Mouse (Mus musculus): ENCODE measurements around the gene Cacna2d3. TPM values are rescaled to one million over a fixed set of nuclear protein-coding genes. Genes with fewer than 3 reads are reported as not detected.
A peak's percentile ranks its signal among the peaks of the same experiment; 100 is the strongest.

Cacna2d3 gene
- polyA plus RNA-seq, 1 experiment from 2014 or later: 2.0 TPM

GRCm38 (mm10) chr14:29498546-29499290 is 222.9 kb downstream of the Cacna2d3 start:
- no peak for DNase-seq (ENCODE audit: low spot score)
- Histone ChIP-seq H3K9me3 (ENCODE audit: control insufficient read depth, low read length) (no peaks in the 10 kb centered on the region), H3K4me3 (ENCODE audit: low read depth, low read length) (no peak overlapping the region), H3K4me2 (ENCODE audit: low read depth, severe bottlenecking) (no peak overlapping the region), H3K27ac (replicated peaks; ENCODE audit: low read depth, low read length) (no peak overlapping the region), H3K4me1 (ENCODE audit: control insufficient read depth, insufficient read depth, low read length) (no peaks in the 10 kb centered on the region), H3K36me3 (ENCODE audit: control insufficient read depth, insufficient read depth, low read length) (no peaks in the 10 kb centered on the region), H3K27me3 (ENCODE audit: control insufficient read depth, insufficient read depth, low read length) (no peaks in the 10 kb centered on the region), H3K9ac (ENCODE audit: low read length) (no peak overlapping the region)
- no peak for ATAC-seq (ENCODE audit: insufficient number of reproducible peaks, low FRiP score, low TSS enrichment, low read depth)
- 67% methylated on average over 8 of the region's 8 CpGs for WGBS

- H3K4me2 ChIP-seq (ENCODE audit: low read depth, severe bottlenecking): no peak overlapping the region
- no peaks in the 10 kb centered on the region for H3K4me1 ChIP-seq (ENCODE audit: control insufficient read depth, insufficient read depth, low read length)
- no peaks in the 10 kb centered on the region for H3K9me3 ChIP-seq (ENCODE audit: control insufficient read depth, low read length)
- no peak overlapping the region for H3K9ac ChIP-seq (ENCODE audit: low read length)
- no peak overlapping the region for H3K4me3 ChIP-seq (ENCODE audit: low read depth, low read length)
- no peaks in the 10 kb centered on the region for H3K27me3 ChIP-seq (ENCODE audit: control insufficient read depth, insufficient read depth, low read length)
- no peak overlapping the region for H3K27ac ChIP-seq (replicated peaks; ENCODE audit: low read depth, low read length)
- no peak for DNase-seq (ENCODE audit: low spot score)
- WGBS: 93% methylated on average over 3 of the region's 3 CpGs
- H3K36me3 ChIP-seq (ENCODE audit: control insufficient read depth, insufficient read depth, low read length): no peaks in the 10 kb centered on the region
- ATAC-seq (ENCODE audit: insufficient number of reproducible peaks, low FRiP score, low TSS enrichment, low read depth): no peak
These were observed 225.1 kb downstream of the Cacna2d3 start for GRCm38 (mm10) chr14:29496552-29496951.

GRCm38 (mm10) chr14:29491786-29492185 is 229.9 kb downstream of the Cacna2d3 start:
- Histone ChIP-seq H3K36me3 (ENCODE audit: control insufficient read depth, insufficient read depth, low read length) (no peaks in the 10 kb centered on the region), H3K4me3 (ENCODE audit: low read depth, low read length) (no peak overlapping the region), H3K9ac (ENCODE audit: low read length) (no peak overlapping the region), H3K27me3 (ENCODE audit: control insufficient read depth, insufficient read depth, low read length) (no peaks in the 10 kb centered on the region), H3K4me2 (ENCODE audit: low read depth, severe bottlenecking) (no peak overlapping the region), H3K4me1 (ENCODE audit: control insufficient read depth, insufficient read depth, low read length) (no peaks in the 10 kb centered on the region), H3K9me3 (ENCODE audit: control insufficient read depth, low read length) (no peaks in the 10 kb centered on the region), H3K27ac (replicated peaks; ENCODE audit: low read depth, low read length) (no peak overlapping the region)
- DNase-seq (ENCODE audit: low spot score): no peak
- 58% methylated on average over 1 of the region's 1 CpGs for WGBS
- no peak for ATAC-seq (ENCODE audit: insufficient number of reproducible peaks, low FRiP score, low TSS enrichment, low read depth)

GRCm38 (mm10) chr14:29485416-29485815 is 236.2 kb downstream of the Cacna2d3 start:
- H3K27me3 ChIP-seq (ENCODE audit: control insufficient read depth, insufficient read depth, low read length): no peaks in the 10 kb centered on the region
- no peaks in the 10 kb centered on the region for H3K9me3 ChIP-seq (ENCODE audit: control insufficient read depth, low read length)
- H3K4me1 ChIP-seq (ENCODE audit: control insufficient read depth, insufficient read depth, low read length): no peaks in the 10 kb centered on the region
- no peak for ATAC-seq (ENCODE audit: insufficient number of reproducible peaks, low FRiP score, low TSS enrichment, low read depth)
- WGBS: 78% methylated on average over 1 of the region's 1 CpGs
- DNase-seq (ENCODE audit: low spot score): no peak
- H3K4me2 ChIP-seq (ENCODE audit: low read depth, severe bottlenecking): no peak overlapping the region
- no peak overlapping the region for H3K4me3 ChIP-seq (ENCODE audit: low read depth, low read length)
- H3K9ac ChIP-seq (ENCODE audit: low read length): no peak overlapping the region
- H3K27ac ChIP-seq (replicated peaks; ENCODE audit: low read depth, low read length): no peak overlapping the region
- H3K36me3 ChIP-seq (ENCODE audit: control insufficient read depth, insufficient read depth, low read length): no peaks in the 10 kb centered on the region

- H3K27me3 ChIP-seq (ENCODE audit: control insufficient read depth, insufficient read depth, low read length): no peaks in the 10 kb centered on the region
- H3K4me1 ChIP-seq (ENCODE audit: control insufficient read depth, insufficient read depth, low read length): no peaks in the 10 kb centered on the region
- H3K4me2 ChIP-seq (ENCODE audit: low read depth, severe bottlenecking): no peak overlapping the region
- DNase-seq (ENCODE audit: low spot score) (no peak), ATAC-seq (ENCODE audit: insufficient number of reproducible peaks, low FRiP score, low TSS enrichment, low read depth) (no peak)
- H3K9ac ChIP-seq (ENCODE audit: low read length): no peak overlapping the region
- no peak overlapping the region for H3K4me3 ChIP-seq (ENCODE audit: low read depth, low read length)
- H3K9me3 ChIP-seq (ENCODE audit: control insufficient read depth, low read length): no peaks in the 10 kb centered on the region
- H3K27ac ChIP-seq (replicated peaks; ENCODE audit: low read depth, low read length): no peak overlapping the region
- 78% methylated on average over 6 of the region's 6 CpGs for WGBS
- H3K36me3 ChIP-seq (ENCODE audit: control insufficient read depth, insufficient read depth, low read length): no peaks in the 10 kb centered on the region
These were observed 243.2 kb downstream of the Cacna2d3 start for GRCm38 (mm10) chr14:29478403-29478983.

GRCm38 (mm10) chr14:29464277-29464676 is 257.4 kb downstream of the Cacna2d3 start:
- DNase-seq (ENCODE audit: low spot score): no peak
- Histone ChIP-seq H3K4me1 (ENCODE audit: control insufficient read depth, insufficient read depth, low read length) (no peaks in the 10 kb centered on the region), H3K9ac (ENCODE audit: low read length) (no peak overlapping the region), H3K27ac (replicated peaks; ENCODE audit: low read depth, low read length) (no peak overlapping the region), H3K9me3 (ENCODE audit: control insufficient read depth, low read length) (no peaks in the 10 kb centered on the region), H3K4me2 (ENCODE audit: low read depth, severe bottlenecking) (no peak overlapping the region), H3K4me3 (ENCODE audit: low read depth, low read length) (no peak overlapping the region), H3K36me3 (ENCODE audit: control insufficient read depth, insufficient read depth, low read length) (no peaks in the 10 kb centered on the region), H3K27me3 (ENCODE audit: control insufficient read depth, insufficient read depth, low read length) (no peaks in the 10 kb centered on the region)
- 82% methylated on average over 2 of the region's 2 CpGs for WGBS
- no peak for ATAC-seq (ENCODE audit: insufficient number of reproducible peaks, low FRiP score, low TSS enrichment, low read depth)

GRCm38 (mm10) chr14:29449203-29449602 is 272.5 kb downstream of the Cacna2d3 start:
- Histone ChIP-seq H3K9ac (ENCODE audit: low read length) (no peak overlapping the region), H3K4me2 (ENCODE audit: low read depth, severe bottlenecking) (no peak overlapping the region), H3K36me3 (ENCODE audit: control insufficient read depth, insufficient read depth, low read length) (no peaks in the 10 kb centered on the region), H3K27me3 (ENCODE audit: control insufficient read depth, insufficient read depth, low read length) (no peaks in the 10 kb centered on the region), H3K4me1 (ENCODE audit: control insufficient read depth, insufficient read depth, low read length) (no peaks in the 10 kb centered on the region), H3K27ac (replicated peaks; ENCODE audit: low read depth, low read length) (no peak overlapping the region), H3K9me3 (ENCODE audit: control insufficient read depth, low read length) (no peaks in the 10 kb centered on the region), H3K4me3 (ENCODE audit: low read depth, low read length) (no peak overlapping the region)
- 58% methylated on average over 3 of the region's 3 CpGs for WGBS
- DNase-seq (ENCODE audit: low spot score) (no peak), ATAC-seq (ENCODE audit: insufficient number of reproducible peaks, low FRiP score, low TSS enrichment, low read depth) (no peak)

- Histone ChIP-seq H3K4me3 (ENCODE audit: low read depth, low read length) (no peak overlapping the region), H3K9ac (ENCODE audit: low read length) (no peak overlapping the region), H3K27ac (replicated peaks; ENCODE audit: low read depth, low read length) (no peak overlapping the region; the same call in 1 of the 2 replicates), H3K4me1 (ENCODE audit: control insufficient read depth, insufficient read depth, low read length) (peaks cover 3% of the 10 kb centered on the region; the same call in 1 of the 2 replicates), H3K9me3 (ENCODE audit: control insufficient read depth, low read length) (no peaks in the 10 kb centered on the region), H3K4me2 (ENCODE audit: low read depth, severe bottlenecking) (no peak overlapping the region), H3K27me3 (ENCODE audit: control insufficient read depth, insufficient read depth, low read length) (no peaks in the 10 kb centered on the region), H3K36me3 (ENCODE audit: control insufficient read depth, insufficient read depth, low read length) (no peaks in the 10 kb centered on the region)
- 26% methylated on average over 15 of the region's 15 CpGs for WGBS
- DNase-seq (ENCODE audit: low spot score) (peak; percentile 79), ATAC-seq (ENCODE audit: insufficient number of reproducible peaks, low FRiP score, low TSS enrichment, low read depth) (no peak)
These were observed 278.3 kb downstream of the Cacna2d3 start for GRCm38 (mm10) chr14:29443091-29444026.
